Mouse (Mus musculus): ENCODE measurements around the gene Tyrobp.

DNA sequence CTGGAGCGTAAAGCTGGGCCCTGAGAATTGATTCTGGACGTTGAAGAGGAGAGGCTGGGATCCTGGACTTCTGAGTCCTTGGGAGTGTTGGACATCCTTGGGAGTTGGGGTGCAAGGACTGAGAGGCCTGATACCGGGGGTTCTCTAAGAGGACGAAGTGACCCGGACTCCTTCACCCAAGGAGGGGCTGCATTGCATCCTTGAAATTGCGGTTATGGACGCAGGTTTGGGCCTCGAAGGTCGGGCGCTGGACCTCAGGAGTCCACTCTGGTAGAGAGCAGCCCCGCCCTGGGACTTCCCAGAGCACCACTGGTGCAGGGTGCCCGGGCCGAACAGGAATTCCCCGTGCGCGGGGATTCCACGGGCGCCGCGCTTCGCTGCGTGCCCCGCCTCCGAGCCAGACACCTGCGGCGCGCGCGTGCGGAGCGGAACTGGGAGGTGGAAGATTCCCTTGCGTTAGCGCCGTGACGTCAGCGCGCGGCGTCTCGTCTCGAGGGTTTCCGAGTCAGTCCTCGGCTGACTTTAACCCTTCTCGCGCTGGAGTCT is 8.4 kb downstream of the Tyrobp start:
- no peak for TF ChIP-seq CTCF (IDR thresholded peaks at IDR 0.05; ENCODE audit: control insufficient read depth, insufficient read depth, insufficient replicate concordance, low read depth, low read length)
- no peak for TF ChIP-seq POLR2A (IDR thresholded peaks at IDR 0.05; ENCODE audit: control insufficient read depth, low read depth, low read length)
